Mouse (Mus musculus): ENCODE data around the gene Ndufa12.

Gene Ndufa12

DNA sequence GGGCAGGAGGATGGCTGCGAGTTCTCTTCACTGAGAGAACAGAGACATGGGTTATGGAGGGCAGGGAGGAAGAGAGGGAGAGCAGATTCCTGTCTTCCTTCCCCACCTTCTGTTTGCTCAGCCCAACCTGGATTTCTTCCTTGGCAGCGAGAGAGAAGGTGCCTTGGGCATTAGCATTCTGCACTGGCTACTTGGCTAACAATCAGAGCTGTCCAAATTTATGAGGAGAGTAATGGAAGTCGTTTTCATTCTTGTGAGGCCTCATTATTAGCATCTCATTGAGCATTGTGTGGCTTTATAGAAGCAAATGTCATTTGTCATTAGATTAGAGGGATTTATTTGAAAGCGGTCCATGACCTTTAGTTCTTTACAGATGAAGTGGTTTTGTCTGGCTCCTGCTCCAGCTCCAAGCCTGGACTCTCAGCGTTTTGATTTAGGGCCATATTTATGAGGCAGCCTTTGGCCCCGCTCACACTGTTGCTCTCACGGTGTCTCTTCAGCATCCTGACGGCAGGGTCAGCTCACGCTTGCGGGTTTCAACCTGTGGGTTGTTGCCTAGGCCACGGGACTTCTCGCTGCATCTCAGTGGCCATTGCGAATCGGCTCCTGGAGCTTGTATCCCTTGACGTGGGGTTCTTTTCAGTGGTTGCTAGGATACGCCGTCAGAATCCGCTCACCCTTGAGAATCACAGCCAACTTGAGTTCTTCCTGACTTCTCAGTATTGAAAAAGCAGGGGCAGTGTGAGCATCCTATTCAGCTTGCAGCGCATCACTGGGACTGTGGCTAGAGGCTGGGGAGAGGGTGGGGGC lies 31.9 kb downstream of the Ndufa12 start:
- DNase-seq (ENCODE audit: low read depth, low spot score) = no peak

DNA sequence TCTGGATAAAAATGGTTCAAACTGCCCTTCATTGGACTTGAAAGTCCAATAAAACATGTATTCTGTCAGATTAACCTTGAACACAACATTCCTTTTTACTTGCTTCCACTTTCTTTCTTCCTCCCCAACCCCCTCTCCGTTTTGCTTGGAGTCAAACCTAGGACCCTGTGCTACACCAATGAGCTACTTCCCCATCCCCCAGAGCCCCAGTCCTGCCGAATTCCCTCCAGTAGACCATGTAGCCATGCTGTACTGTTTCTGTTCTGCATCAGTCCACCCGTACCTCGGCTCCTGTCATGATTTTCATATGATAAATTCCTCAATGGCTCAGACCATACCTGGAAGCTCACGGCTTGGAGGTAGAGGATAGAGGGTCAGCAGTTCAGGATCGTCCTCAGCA lies 32.5 kb downstream of the Ndufa12 start:
- no peak for DNase-seq (ENCODE audit: low read depth, low spot score)

- no peak for DNase-seq (ENCODE audit: low read depth, low spot score)
These were observed 36.7 kb downstream of the Ndufa12 start for GRCm38 (mm10) chr10:94235200-94235599.

DNA sequence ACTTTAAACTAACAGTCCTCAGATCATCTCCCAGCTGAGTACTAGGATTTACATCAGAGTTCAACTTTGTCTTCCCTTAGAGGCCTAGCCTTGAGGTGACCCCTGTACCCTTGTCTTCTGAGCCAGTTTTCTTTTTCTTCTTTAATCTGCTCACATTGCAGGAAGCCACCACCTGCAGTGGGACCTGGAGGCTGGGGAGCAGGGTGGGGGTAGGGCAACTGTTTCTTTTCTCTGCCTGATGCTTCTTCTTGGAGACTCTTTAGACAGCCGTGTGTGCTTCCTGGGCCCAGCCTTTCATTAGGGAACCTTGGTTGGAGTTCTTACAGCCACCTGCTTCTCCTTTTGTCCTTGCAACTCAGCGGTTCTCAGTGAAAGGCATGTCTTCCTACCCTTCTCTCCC lies 42.8 kb downstream of the Ndufa12 start:
- DNase-seq (ENCODE audit: low read depth, low spot score) = no peak

DNA sequence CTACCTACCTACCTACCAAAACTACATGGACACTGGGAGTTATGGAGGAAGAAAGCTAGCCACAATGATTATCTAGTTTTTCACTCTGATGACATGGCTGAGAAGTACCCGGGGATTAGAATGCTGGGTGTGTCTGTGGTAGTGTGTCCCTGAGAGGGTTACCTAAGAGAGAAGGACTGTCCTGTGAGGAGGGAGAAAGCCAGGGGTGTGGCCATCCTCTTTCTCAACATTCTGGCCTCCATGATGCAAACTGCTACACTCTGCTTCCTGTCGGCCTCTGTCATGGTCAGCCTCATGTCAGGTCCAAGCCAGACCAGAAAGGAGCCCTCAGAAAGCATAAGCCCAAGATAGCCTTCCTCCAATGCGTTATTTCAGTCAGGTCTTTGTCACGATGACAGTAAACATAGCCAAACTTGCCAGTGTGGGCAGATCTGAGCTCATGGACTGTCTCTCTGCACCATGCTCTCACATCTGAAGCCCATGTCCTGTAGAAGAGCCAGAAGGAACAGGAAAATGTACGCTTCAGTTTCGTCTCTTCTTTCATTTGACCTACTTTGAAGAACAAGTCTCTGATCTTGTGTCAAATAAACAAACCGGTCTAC lies 49.3 kb downstream of the Ndufa12 start:
- DNase-seq (ENCODE audit: low read depth, low spot score) = no peak

- DNase-seq (ENCODE audit: low read depth, low spot score) = peak; percentile 31
These were observed 51.3 kb downstream of the Ndufa12 start for GRCm38 (mm10) chr10:94249575-94250456.

DNA sequence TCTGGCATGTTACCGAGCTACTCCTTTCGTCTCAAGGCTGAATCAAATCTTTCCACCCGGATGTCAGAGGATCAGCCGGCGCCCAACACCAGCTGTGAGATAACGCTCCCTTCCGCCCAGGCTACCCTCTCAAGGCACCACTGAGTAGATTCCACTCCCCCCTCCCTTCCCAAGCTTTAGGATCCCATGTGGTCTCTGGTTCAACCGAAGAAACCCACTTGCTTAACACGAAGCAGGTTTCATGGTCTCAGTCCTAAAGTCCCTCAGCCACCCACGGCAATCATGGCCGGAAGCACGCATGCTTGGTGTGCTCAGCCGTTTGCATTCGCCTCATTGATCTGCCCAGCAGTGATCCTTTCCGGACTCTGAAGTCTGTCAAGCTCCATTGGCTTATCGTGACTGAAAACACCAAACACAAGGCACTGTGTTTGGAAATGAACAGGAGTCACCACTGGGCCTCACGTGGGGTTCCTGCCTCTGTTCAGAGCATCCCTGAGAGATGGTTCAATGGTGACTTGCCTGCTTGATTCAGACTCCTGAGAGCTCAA lies 54.8 kb downstream of the Ndufa12 start:
- no peak for DNase-seq (ENCODE audit: low read depth, low spot score)

- DNase-seq (ENCODE audit: low read depth, low spot score) = no peak
These were observed 56.2 kb downstream of the Ndufa12 start for GRCm38 (mm10) chr10:94254766-94255165.

GRCm38 (mm10) chr10:94255744-94256143 lies 57.2 kb downstream of the Ndufa12 start:
- DNase-seq (ENCODE audit: low read depth, low spot score) = no peak

DNA sequence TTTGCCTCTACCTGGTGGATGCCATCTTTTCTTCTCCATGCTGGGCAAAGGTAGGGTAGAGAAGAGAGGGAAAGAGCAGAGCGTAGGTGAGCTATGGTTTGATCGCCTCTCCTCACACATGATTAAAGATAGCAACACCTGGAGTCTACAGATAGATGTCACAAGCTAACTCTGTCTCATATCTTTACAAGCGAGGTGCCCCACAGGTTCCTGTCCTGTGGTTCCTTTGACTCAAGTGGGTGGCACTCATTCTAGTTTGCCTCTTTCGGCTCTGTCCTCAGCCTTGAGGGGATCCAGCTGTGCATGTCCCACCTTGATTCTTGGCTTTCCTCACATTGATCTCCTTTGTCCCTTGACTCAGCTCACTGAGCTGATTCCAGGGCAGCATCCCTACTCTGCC lies 58.0 kb downstream of the Ndufa12 start:
- DNase-seq (ENCODE audit: low read depth, low spot score) = no peak

- DNase-seq (ENCODE audit: low read depth, low spot score) = no peak
These were observed 62.0 kb downstream of the Ndufa12 start for GRCm38 (mm10) chr10:94260544-94260943.

GRCm38 (mm10) chr10:94262646-94263045 lies 64.1 kb downstream of the Ndufa12 start:
- no peak for DNase-seq (ENCODE audit: low read depth, low spot score)

GRCm38 (mm10) chr10:94263211-94263610 lies 64.7 kb downstream of the Ndufa12 start:
- no peak for DNase-seq (ENCODE audit: low read depth, low spot score)

DNA sequence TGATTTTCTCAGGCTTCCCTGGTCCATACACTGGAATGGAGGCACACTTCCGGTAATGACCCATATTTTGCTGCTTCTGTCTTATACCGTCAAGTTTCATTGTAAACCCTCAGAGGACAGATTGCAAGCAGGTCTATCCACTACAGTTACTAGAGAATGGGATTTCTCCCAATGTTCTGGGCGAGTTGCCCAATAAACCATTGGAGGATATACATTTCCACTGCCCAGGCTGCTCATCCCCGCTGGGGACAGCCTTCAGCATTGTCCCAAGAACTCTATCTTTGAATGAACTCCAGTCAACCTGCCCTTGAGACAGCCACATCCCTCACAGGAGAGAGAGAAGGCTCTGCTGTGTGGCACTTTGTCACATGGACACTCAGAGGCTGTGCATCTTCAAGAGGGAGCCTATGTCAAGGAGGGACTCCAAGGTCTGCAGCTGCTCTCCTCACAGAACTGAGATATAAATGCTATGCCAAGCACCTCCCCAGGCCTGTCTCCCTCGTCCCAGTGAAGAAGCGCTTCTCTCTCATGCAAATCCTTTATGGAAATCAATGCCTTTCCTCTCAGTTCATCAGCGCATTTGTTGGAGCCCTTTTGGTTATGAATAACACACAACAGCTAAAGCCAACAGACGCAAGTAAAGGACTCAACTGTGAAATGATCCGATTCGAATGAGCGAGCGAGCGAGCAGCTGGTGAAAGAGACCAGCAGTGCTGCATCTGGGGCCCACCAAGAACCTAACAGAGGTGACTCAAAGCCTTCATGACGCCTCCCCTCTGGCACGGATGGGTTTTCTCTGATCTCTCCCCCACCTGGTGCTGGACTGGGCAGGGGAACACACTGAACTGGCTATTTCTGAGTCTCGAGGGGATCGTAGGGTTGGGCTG lies 67.4 kb downstream of the Ndufa12 start:
- DNase-seq (ENCODE audit: low read depth, low spot score) = no peak
